Mouse (Mus musculus) liver, adult 2 months (tissue): ENCODE data around the gene Olfr1396. TPM values are rescaled to one million over a fixed set of nuclear protein-coding genes. Genes with fewer than 3 reads are reported as not detected.
A peak's percentile ranks its signal among the peaks of the same experiment; 100 is the strongest.

Experiments
- DNase-seq: peaks from one replicate; pipeline ENCODE4 v3.0.0-alpha.2; 2011; ENCODE audit warnings: low read depth, low spot score; ENCODE audit errors: extremely low read depth
- H3K27ac ChIP-seq: fragments of 200-500 bp; replicated peaks from 2 replicates; pipeline ENCODE4 v1.5.1; 2012; ENCODE audit warnings: low read depth, mild to moderate bottlenecking, control low read depth, inconsistent platforms, low read length; ENCODE audit not compliant: insufficient read depth
- H3K27me3 ChIP-seq: fragments of 200-500 bp; 2 replicates; pipeline ENCODE4 v1.6.1; 2012; ENCODE audit warnings: mild to moderate bottlenecking, moderate library complexity, low read length, inconsistent platforms; ENCODE audit not compliant: control insufficient read depth, insufficient read depth
- H3K36me3 ChIP-seq: fragments of 200-500 bp; 2 replicates; pipeline ENCODE4 v1.6.1; 2012; ENCODE audit warnings: low read length, inconsistent platforms; ENCODE audit not compliant: control insufficient read depth, insufficient read depth
- H3K4me1 ChIP-seq: fragments of 200-500 bp; 2 replicates; pipeline ENCODE4 v1.6.1; 2011; ENCODE audit warnings: low read length; ENCODE audit not compliant: control insufficient read depth, insufficient read depth
- H3K4me3 ChIP-seq: fragments of 200-500 bp; 2 replicates; pipeline ENCODE4 v1.5.1; 2011; ENCODE audit warnings: low read depth, mild to moderate bottlenecking, control low read depth, low read length, moderate library complexity; ENCODE audit not compliant: insufficient read depth
- H3K79me2 ChIP-seq: fragments of 200-500 bp; 2 replicates; pipeline ENCODE4 v1.6.1; 2012; ENCODE audit warnings: inconsistent platforms, mild to moderate bottlenecking, low read length, moderate library complexity; ENCODE audit not compliant: control insufficient read depth, insufficient read depth
- H3K9ac ChIP-seq: fragments of 200-500 bp; 2 replicates; pipeline ENCODE4 v1.6.1; 2012; ENCODE audit warnings: low read depth, mild to moderate bottlenecking, control low read depth, inconsistent platforms, low read length
- CTCF ChIP-seq: fragments of 200-500 bp; IDR thresholded peaks from 2 replicates; pipeline ENCODE4 v1.5.1; 2011; ENCODE audit warnings: low read depth, low read length, control low read depth
- POLR2A ChIP-seq: fragments of 200-500 bp; IDR thresholded peaks from 2 replicates; pipeline ENCODE4 v1.6.1; 2011; ENCODE audit warnings: low read length, control low read depth; ENCODE audit not compliant: insufficient read depth; ENCODE audit errors: extremely low read depth
- WGBS: fragments of 180-500 bp; shearing (Covaris S2); methylation state at CpG from one replicate; pipeline ENCODE4 v1.1.7; 2018; 5-methylcytosine and 5-hydroxymethylcytosine counted together
- polyA plus RNA-seq: library from polyadenylated mRNA; depleted of rRNA; stranded (reverse); fragments of >200 nt; gene quantifications from 2 replicates; pipeline ENCODE4 v1.2.3, GENCODE M21; 2012
- total RNA-seq: library from RNA; depleted of rRNA; stranded (reverse); fragments of >200 nt; gene quantifications from 2 replicates; pipeline ENCODE4 v1.2.3, GENCODE M21; 2014

Olfr1396 gene
- total and polyA plus RNA-seq, 2 experiments: under 0.01 to 0.02 TPM

DNA sequence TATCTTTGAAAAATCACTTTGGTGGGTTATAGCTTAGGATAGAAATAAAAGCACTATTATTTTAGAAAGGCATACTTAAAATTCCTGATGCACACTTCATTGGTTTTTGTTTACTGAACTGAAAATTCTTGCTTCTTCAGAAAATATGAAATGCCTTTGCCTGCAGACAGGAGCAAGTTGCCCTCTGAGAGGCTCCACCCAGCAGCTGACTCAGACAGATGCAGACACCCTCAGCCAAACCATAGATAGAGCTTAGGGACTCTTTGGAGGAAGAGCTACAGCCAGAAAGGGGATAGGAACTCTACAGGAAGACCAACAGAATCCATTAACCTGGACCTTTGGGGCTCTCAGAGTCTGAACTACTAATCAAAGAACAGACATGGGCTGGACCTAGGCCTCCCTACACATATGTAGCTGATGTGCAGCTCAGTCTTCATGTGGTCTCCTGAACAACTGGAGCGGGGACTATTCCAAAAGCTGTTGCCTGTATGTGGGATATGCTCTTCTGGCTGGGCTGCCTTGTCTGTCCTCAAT, 22.6 kb downstream of the Olfr1396 start:
- H3K27ac ChIP-seq: no peak overlapping the region
- H3K79me2 ChIP-seq: no peaks in the 10 kb centered on the region; the same call in 1 of the 2 replicates
- WGBS: 100% methylated on average over 1 of the region's 1 CpGs
- H3K4me3 ChIP-seq: no peak overlapping the region
- TF ChIP-seq POLR2A (no peak), CTCF (no peak)
- no peak overlapping the region for H3K9ac ChIP-seq
- no peak for DNase-seq
- peaks cover 6% of the 10 kb centered on the region for H3K36me3 ChIP-seq
- H3K27me3 ChIP-seq: no peaks in the 10 kb centered on the region
- peaks cover 18% of the 10 kb centered on the region for H3K4me1 ChIP-seq

DNA sequence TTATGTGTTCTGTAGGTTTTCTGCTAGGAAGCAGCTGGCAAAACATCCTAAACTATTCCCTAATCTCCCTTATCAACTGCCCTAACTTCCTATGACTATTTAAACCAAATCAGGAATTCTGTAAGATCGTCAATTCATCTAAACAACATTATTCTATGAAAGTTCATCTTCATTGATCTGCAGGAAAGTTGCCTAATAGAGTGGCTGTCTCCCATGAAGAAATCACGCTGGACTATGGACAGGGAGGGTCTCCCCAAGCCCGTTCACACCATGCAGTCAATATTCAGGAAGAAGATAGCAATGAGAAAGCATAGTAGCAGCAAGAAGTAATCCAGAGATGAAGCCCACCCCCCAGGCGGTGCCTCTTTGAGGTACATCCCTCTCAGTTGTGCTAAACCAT, 23.5 kb downstream of the Olfr1396 start:
- H3K4me3 ChIP-seq: no peak overlapping the region
- H3K79me2 ChIP-seq: no peaks in the 10 kb centered on the region; the same call in 1 of the 2 replicates
- H3K36me3 ChIP-seq: peaks cover 3% of the 10 kb centered on the region; the same call in 1 of the 2 replicates
- H3K27ac ChIP-seq: peak overlapping the region; percentile 88
- WGBS: 12% methylated on average over 4 of the region's 4 CpGs
- H3K4me1 ChIP-seq: peaks cover 21% of the 10 kb centered on the region
- DNase-seq: peak; percentile 84
- no peaks in the 10 kb centered on the region for H3K27me3 ChIP-seq
- no peak overlapping the region for H3K9ac ChIP-seq
- TF ChIP-seq CTCF: no peak
- no peak for TF ChIP-seq POLR2A

DNA sequence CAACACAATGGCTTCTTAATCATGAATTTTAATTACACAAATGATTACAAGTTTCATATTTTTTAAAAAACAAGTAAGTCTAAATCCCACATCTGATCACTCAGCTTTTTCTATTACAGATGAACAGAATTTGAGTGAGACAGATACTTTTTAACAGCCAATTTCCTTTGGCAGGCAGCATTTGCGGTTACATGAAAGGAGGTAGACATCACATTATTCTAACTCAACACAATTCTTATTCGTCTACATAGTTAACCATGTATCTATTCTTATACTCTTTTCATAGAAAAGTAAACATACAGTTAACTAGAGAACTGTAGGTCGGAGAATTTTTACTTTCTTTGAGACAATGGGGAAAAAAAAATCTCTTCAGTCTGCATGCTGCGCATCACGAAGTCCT, 24.1 kb downstream of the Olfr1396 start:
- no peaks in the 10 kb centered on the region for H3K27me3 ChIP-seq
- H3K4me3 ChIP-seq: no peak overlapping the region
- WGBS: 46% methylated on average over 5 of the region's 5 CpGs
- H3K27ac ChIP-seq: peak overlapping the region; percentile 63
- peaks cover 23% of the 10 kb centered on the region for H3K4me1 ChIP-seq
- no peaks in the 10 kb centered on the region; the same call in 1 of the 2 replicates for H3K79me2 ChIP-seq
- no peak for TF ChIP-seq CTCF
- no peak for TF ChIP-seq POLR2A
- H3K36me3 ChIP-seq: peaks cover 3% of the 10 kb centered on the region; the same call in 1 of the 2 replicates
- DNase-seq: peak; percentile 34
- no peak overlapping the region for H3K9ac ChIP-seq

DNA sequence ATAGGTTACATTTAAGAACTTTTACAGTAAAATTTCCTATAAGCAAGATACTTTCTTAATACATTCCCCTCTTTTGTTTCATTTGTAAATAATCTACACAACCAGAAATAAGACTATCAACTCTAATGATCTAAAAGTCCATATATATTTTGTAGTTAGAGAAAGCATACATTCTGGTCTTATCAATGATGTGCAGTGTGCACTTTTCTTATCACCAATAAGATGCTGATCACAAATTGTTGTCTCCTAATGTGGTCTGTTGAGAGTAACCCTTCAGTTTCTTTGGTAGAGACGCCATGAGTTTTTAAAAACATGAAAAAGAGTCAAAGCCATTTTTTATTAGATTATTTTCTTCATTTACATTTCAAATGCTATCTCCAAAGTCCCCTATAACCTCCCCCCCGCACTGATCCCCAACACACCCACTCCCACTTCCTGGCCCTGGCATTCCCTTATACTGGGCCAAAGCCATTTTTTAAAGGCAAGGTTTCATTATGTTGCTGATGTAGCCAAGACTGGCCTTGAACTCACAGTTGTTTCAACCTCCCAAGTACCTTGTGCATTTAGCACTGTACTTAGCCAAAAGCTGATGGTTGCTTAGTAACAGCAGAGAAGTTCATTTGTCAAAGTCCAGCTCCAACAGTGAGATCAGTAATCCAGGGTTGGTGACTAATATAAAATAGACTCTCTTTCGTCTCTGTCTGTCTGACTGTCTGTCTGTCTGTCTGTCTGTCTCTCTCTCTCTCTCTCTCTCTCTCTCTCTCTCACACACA, 24.8 kb downstream of the Olfr1396 start:
- Histone ChIP-seq H3K36me3 (no peaks in the 10 kb centered on the region), H3K27ac (peak overlapping the region; percentile 56), H3K4me3 (no peak overlapping the region), H3K9ac (no peak overlapping the region), H3K27me3 (no peaks in the 10 kb centered on the region), H3K4me1 (peaks cover 27% of the 10 kb centered on the region), H3K79me2 (no peaks in the 10 kb centered on the region; the same call in 1 of the 2 replicates)
- TF ChIP-seq CTCF (no peak), POLR2A (no peak)
- 44% methylated on average over 3 of the region's 3 CpGs for WGBS
- DNase-seq: peak; percentile 97

DNA sequence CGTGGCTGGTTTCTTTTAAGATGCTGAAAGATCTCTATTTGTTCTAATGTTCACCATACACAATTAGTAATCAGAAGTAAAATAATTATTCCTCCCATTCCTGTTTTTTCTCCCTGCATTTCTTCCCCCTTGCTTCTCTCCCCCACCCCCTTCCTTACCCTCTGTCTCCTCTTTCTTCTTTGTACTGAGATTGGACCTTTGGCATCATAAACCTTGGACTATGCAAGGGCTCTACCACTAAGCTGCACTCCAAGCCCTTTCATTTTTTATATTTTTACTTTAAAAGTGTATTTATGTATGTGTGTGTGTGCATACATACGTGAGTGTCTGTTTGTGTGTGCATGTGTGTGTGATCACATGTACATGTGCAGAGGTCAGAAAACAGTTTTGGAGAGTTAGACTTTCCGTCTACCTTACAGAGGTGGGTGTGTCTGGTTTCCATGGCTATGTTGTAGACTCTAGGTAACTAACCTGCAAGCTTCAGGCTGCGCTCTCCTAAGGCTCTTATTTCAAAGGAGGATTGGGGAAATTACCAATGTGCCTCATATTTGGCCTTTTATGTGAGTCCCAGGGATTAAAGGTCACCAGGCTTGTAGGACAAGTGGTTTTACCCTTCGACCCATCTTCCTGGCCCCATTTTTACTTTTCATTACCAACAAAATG, 25.6 kb downstream of the Olfr1396 start:
- 37% methylated on average over 5 of the region's 5 CpGs for WGBS
- no peak for TF ChIP-seq POLR2A
- TF ChIP-seq CTCF: no peak
- H3K79me2 ChIP-seq: no peaks in the 10 kb centered on the region; the same call in 1 of the 2 replicates
- H3K36me3 ChIP-seq: no peaks in the 10 kb centered on the region
- H3K9ac ChIP-seq: no peak overlapping the region
- peak overlapping the region; percentile 34; the same call in 1 of the 2 replicates for H3K27ac ChIP-seq
- no peak overlapping the region for H3K4me3 ChIP-seq
- peak; percentile 89 for DNase-seq
- no peaks in the 10 kb centered on the region for H3K27me3 ChIP-seq
- H3K4me1 ChIP-seq: peaks cover 34% of the 10 kb centered on the region
